In genomic region chr11:69035411-69035810, GRCm38 (mm10) we compare ENCODE assay signal across 9 mouse cellular contexts. TPM values are rescaled to one million over a fixed set of nuclear protein-coding genes. Genes with fewer than 3 reads are reported as not detected.
DNase-seq lines count a peak whose midpoint lies in the region; ATAC-seq and TF ChIP-seq lines count a peak whose summit lies in the region.
"Had no signal": no experiment of that assay in that cellular context is flagged by ENCODE, and none has a peak within 500 bp of the region (broad histone marks: within the 10 kb centered on the region; RNA-seq: fewer than 3 reads in every experiment).

No protein-coding gene starts in this region.

- no peak for ATAC-seq in kidney, postnatal 0 days (replicated peaks; ENCODE audit: low FRiP score, low read depth)
- ATAC-seq in embryonic facial prominence, embryonic 12.5 days (ENCODE audit: insufficient number of reproducible peaks, insufficient read depth, low FRiP score, low TSS enrichment), result no peak
- no peak for ATAC-seq in hindbrain, embryonic 15.5 days (ENCODE audit: low FRiP score, low read depth)
- ATAC-seq in midbrain, embryonic 15.5 days (replicated peaks), result no peak

- TF ChIP-seq POLR2A in kidney, adult 2 months (IDR thresholded peaks at IDR 0.05; ENCODE audit: low read depth, low read length), result no peak

- peaks cover 32% of the 10 kb centered on the region for H3K36me3 ChIP-seq in kidney, postnatal 0 days (ENCODE audit: insufficient read depth, low read length)
- H3K36me3 ChIP-seq in kidney, adult 2 months (ENCODE audit: control insufficient read depth, insufficient read depth, low read length), result no peaks in the 10 kb centered on the region
- peaks cover 54% of the 10 kb centered on the region for H3K36me3 ChIP-seq in embryonic facial prominence, embryonic 12.5 days
- peaks cover 34% of the 10 kb centered on the region for H3K36me3 ChIP-seq in hindbrain, embryonic 15.5 days
- H3K36me3 ChIP-seq in midbrain, embryonic 15.5 days (replicated peaks), result peaks cover 36% of the 10 kb centered on the region

- no peak for TF ChIP-seq CTCF in kidney, postnatal 0 days (IDR thresholded peaks at IDR 0.05; ENCODE audit: low read depth)
- TF ChIP-seq CTCF in kidney, adult 2 months (conservative IDR thresholded peaks at IDR 0.05; ENCODE audit: insufficient read depth, insufficient read length, low read depth, low read length), result no peak

- no peak for DNase-seq in kidney, postnatal 0 days (ENCODE audit: low spot score)
- no peak for DNase-seq in kidney, adult 2 months
- DNase-seq in retina, postnatal 1 day, result no peak
- no peak for DNase-seq in gastrocnemius, postnatal 4 days (ENCODE audit: low spot score in 2 of 2)
- no peak for DNase-seq in embryo, embryonic 10.5 days (ENCODE audit: low spot score)

- H3K4me2 ChIP-seq in kidney, postnatal 0 days (ENCODE audit: low read length), result no peak overlapping the region
- peak overlapping the region; percentile 47; the same call in 1 of the 2 replicates for H3K4me2 ChIP-seq in embryonic facial prominence, embryonic 12.5 days (replicated peaks)
- H3K4me2 ChIP-seq in hindbrain, embryonic 15.5 days, result peak overlapping the region; percentile 57
- H3K4me2 ChIP-seq in midbrain, embryonic 15.5 days, result peak overlapping the region; percentile 62; the same call in 1 of the 2 replicates

- peaks cover 12% of the 10 kb centered on the region; the same call in 1 of the 2 replicates for H3K4me1 ChIP-seq in kidney, postnatal 0 days (replicated peaks; ENCODE audit: insufficient read depth, low read length)
- peaks cover 5% of the 10 kb centered on the region; the same call in 1 of the 2 replicates for H3K4me1 ChIP-seq in kidney, adult 2 months (ENCODE audit: control insufficient read depth, insufficient read depth, low read length)
- peaks cover 27% of the 10 kb centered on the region for H3K4me1 ChIP-seq in embryonic facial prominence, embryonic 12.5 days
- peaks cover 31% of the 10 kb centered on the region for H3K4me1 ChIP-seq in hindbrain, embryonic 15.5 days (replicated peaks)
- H3K4me1 ChIP-seq in midbrain, embryonic 15.5 days, result peaks cover 35% of the 10 kb centered on the region

- no peak overlapping the region for H3K4me3 ChIP-seq in kidney, postnatal 0 days (replicated peaks; ENCODE audit: low read depth, low read length)
- no peak overlapping the region for H3K4me3 ChIP-seq in kidney, adult 2 months (ENCODE audit: insufficient read depth, low read depth, low read length)
- 0 out of 2 replicates have a peak overlapping the region, but pooled peaks have one; percentile 62 for H3K4me3 ChIP-seq in embryonic facial prominence, embryonic 12.5 days
- H3K4me3 ChIP-seq in hindbrain, embryonic 15.5 days, result no peak overlapping the region
- H3K4me3 ChIP-seq in midbrain, embryonic 15.5 days, result no peak overlapping the region

- WGBS in kidney, postnatal 0 days, result 85% methylated on average over 9 of the region's 9 CpGs
- 88% methylated on average over 9 of the region's 9 CpGs for WGBS in kidney, adult 2 months
- WGBS in embryonic facial prominence, embryonic 12.5 days, result 80% methylated on average over 9 of the region's 9 CpGs
- 79% methylated on average over 9 of the region's 9 CpGs for WGBS in hindbrain, embryonic 15.5 days
- 75% methylated on average over 9 of the region's 9 CpGs for WGBS in midbrain, embryonic 15.5 days

- no peak overlapping the region for H3K9ac ChIP-seq in kidney, postnatal 0 days (ENCODE audit: low read depth, low read length)
- H3K9ac ChIP-seq in embryonic facial prominence, embryonic 12.5 days, result no peak overlapping the region
- H3K9ac ChIP-seq in hindbrain, embryonic 15.5 days, result no peak overlapping the region
- no peak overlapping the region for H3K9ac ChIP-seq in midbrain, embryonic 15.5 days

- no peaks in the 10 kb centered on the region for H3K27me3 ChIP-seq in kidney, postnatal 0 days (ENCODE audit: insufficient read depth, low read length)
- no peaks in the 10 kb centered on the region for H3K27me3 ChIP-seq in kidney, adult 2 months (replicated peaks; ENCODE audit: control insufficient read depth, insufficient read depth, low read length)
- no peaks in the 10 kb centered on the region for H3K27me3 ChIP-seq in embryonic facial prominence, embryonic 12.5 days
- no peaks in the 10 kb centered on the region for H3K27me3 ChIP-seq in hindbrain, embryonic 15.5 days
- no peaks in the 10 kb centered on the region for H3K27me3 ChIP-seq in midbrain, embryonic 15.5 days (replicated peaks)

- H3K9me3 ChIP-seq in kidney, postnatal 0 days (replicated peaks; ENCODE audit: low read length), result no peaks in the 10 kb centered on the region
- no peaks in the 10 kb centered on the region for H3K9me3 ChIP-seq in embryonic facial prominence, embryonic 12.5 days
- no peaks in the 10 kb centered on the region for H3K9me3 ChIP-seq in hindbrain, embryonic 15.5 days
- no peaks in the 10 kb centered on the region for H3K9me3 ChIP-seq in midbrain, embryonic 15.5 days

- peak overlapping the region; percentile 39; the same call in 1 of the 2 replicates for H3K27ac ChIP-seq in kidney, postnatal 0 days
- no peak overlapping the region for H3K27ac ChIP-seq in kidney, adult 2 months (ENCODE audit: insufficient read depth, low read depth, low read length)
- H3K27ac ChIP-seq in embryonic facial prominence, embryonic 12.5 days, result peak overlapping the region; percentile 64; the same call in 1 of the 2 replicates
- peak overlapping the region; percentile 84 for H3K27ac ChIP-seq in hindbrain, embryonic 15.5 days (replicated peaks)
- H3K27ac ChIP-seq in midbrain, embryonic 15.5 days, result peak overlapping the region; percentile 60

RNA-seq across cellular contexts. Expression of gene Aurkb, which starts 10.0 kb away (rescaled TPM):
- 49.3 and 61.1 TPM in 2 replicates for polyA plus RNA-seq in kidney, postnatal 0 days (2015; fragmentation: Nextera tagmentation; extraction: Ambion mirVana)
- 1.7 TPM in 2 replicates for polyA plus RNA-seq in kidney, adult 2 months (2012; rRNA removed)
- polyA plus RNA-seq in embryonic facial prominence, embryonic 12.5 days (2016; fragmentation: Nextera tagmentation; extraction: Ambion mirVana), result 148 and 152 TPM in 2 replicates
- 28.6 and 36.1 TPM in 2 replicates for polyA plus RNA-seq in hindbrain, embryonic 15.5 days (2015; fragmentation: Nextera tagmentation; extraction: Ambion mirVana)
- 17.7 and 23.9 TPM in 2 replicates for polyA plus RNA-seq in midbrain, embryonic 15.5 days (2015; fragmentation: Nextera tagmentation; extraction: Ambion mirVana)
- 10 to 100 TPM; 25.6 TPM for total RNA-seq in gastrocnemius, postnatal 4 days (2021)
- total RNA-seq: gastrocnemius, adult 18-20 months had no signal

RNA-seq across cellular contexts. Expression of gene Ctc1, which starts 19.7 kb away (rescaled TPM):
- 27.6 and 27.7 TPM in 2 replicates for polyA plus RNA-seq in kidney, postnatal 0 days (2015; fragmentation: Nextera tagmentation; extraction: Ambion mirVana)
- polyA plus RNA-seq in kidney, adult 2 months (2012; rRNA removed), result 30.1 and 31.4 TPM in 2 replicates
- 71.0 and 75.2 TPM in 2 replicates for polyA plus RNA-seq in embryonic facial prominence, embryonic 12.5 days (2016; fragmentation: Nextera tagmentation; extraction: Ambion mirVana)
- 56.4 and 71.2 TPM in 2 replicates for polyA plus RNA-seq in hindbrain, embryonic 15.5 days (2015; fragmentation: Nextera tagmentation; extraction: Ambion mirVana)
- polyA plus RNA-seq in midbrain, embryonic 15.5 days (2015; fragmentation: Nextera tagmentation; extraction: Ambion mirVana), result 67.0 and 73.5 TPM in 2 replicates
- 10 to 100 TPM; 21.9 to 23.1 TPM for total RNA-seq in gastrocnemius, postnatal 4 days (2021)

RNA-seq across cellular contexts. Expression of gene Borcs6, which starts 24.1 kb away (rescaled TPM):
- 11.9 and 13.3 TPM in 2 replicates for polyA plus RNA-seq in kidney, postnatal 0 days (2015; fragmentation: Nextera tagmentation; extraction: Ambion mirVana)
- 14.8 and 15.6 TPM in 2 replicates for polyA plus RNA-seq in kidney, adult 2 months (2012; rRNA removed)
- polyA plus RNA-seq in embryonic facial prominence, embryonic 12.5 days (2016; fragmentation: Nextera tagmentation; extraction: Ambion mirVana), result 12.3 and 12.6 TPM in 2 replicates
- 22.1 and 23.1 TPM in 2 replicates for polyA plus RNA-seq in hindbrain, embryonic 15.5 days (2015; fragmentation: Nextera tagmentation; extraction: Ambion mirVana)
- polyA plus RNA-seq in midbrain, embryonic 15.5 days (2015; fragmentation: Nextera tagmentation; extraction: Ambion mirVana), result 20.5 and 21.2 TPM in 2 replicates
- total RNA-seq in gastrocnemius, postnatal 4 days (2021), result 10 to 100 TPM; 14.6 to 14.9 TPM

RNA-seq across cellular contexts. Expression of gene Pfas, which starts 27.2 kb away (rescaled TPM):
- polyA plus RNA-seq in kidney, postnatal 0 days (2015; fragmentation: Nextera tagmentation; extraction: Ambion mirVana), result 20.9 and 23.3 TPM in 2 replicates
- polyA plus RNA-seq in kidney, adult 2 months (2012; rRNA removed), result 17.2 and 18.4 TPM in 2 replicates
- 44.0 and 44.3 TPM in 2 replicates for polyA plus RNA-seq in embryonic facial prominence, embryonic 12.5 days (2016; fragmentation: Nextera tagmentation; extraction: Ambion mirVana)
- 17.6 and 19.0 TPM in 2 replicates for polyA plus RNA-seq in hindbrain, embryonic 15.5 days (2015; fragmentation: Nextera tagmentation; extraction: Ambion mirVana)
- polyA plus RNA-seq in midbrain, embryonic 15.5 days (2015; fragmentation: Nextera tagmentation; extraction: Ambion mirVana), result 16.9 and 18.7 TPM in 2 replicates
- 10 to 100 TPM; 14.9 to 16.8 TPM for total RNA-seq in gastrocnemius, postnatal 4 days (2021)

RNA-seq across cellular contexts. Expression of gene Tmem107, which starts 35.2 kb away (rescaled TPM):
- polyA plus RNA-seq in kidney, postnatal 0 days (2015; fragmentation: Nextera tagmentation; extraction: Ambion mirVana), result 60.8 and 61.3 TPM in 2 replicates
- 41.7 and 48.0 TPM in 2 replicates for polyA plus RNA-seq in kidney, adult 2 months (2012; rRNA removed)
- polyA plus RNA-seq in embryonic facial prominence, embryonic 12.5 days (2016; fragmentation: Nextera tagmentation; extraction: Ambion mirVana), result 36.8 and 43.5 TPM in 2 replicates
- 36.6 and 41.7 TPM in 2 replicates for polyA plus RNA-seq in hindbrain, embryonic 15.5 days (2015; fragmentation: Nextera tagmentation; extraction: Ambion mirVana)
- 33.5 and 37.7 TPM in 2 replicates for polyA plus RNA-seq in midbrain, embryonic 15.5 days (2015; fragmentation: Nextera tagmentation; extraction: Ambion mirVana)
- total RNA-seq in gastrocnemius, postnatal 4 days (2021), result 10 to 100 TPM; 11.7 to 14.3 TPM
